Mouse (Mus musculus) lung, embryonic 16.5 days (tissue): Measurements from ENCODE around the gene Pard3. TPM values are rescaled to one million over a fixed set of nuclear protein-coding genes. Genes with fewer than 3 reads are reported as not detected.
A peak's percentile ranks its signal among the peaks of the same experiment; 100 is the strongest.

Experiments used
- ATAC-seq: fragments of 200-750 bp; cut with Nextera tagmentation; 2 replicates; pipeline ENCODE4 v1.8.0; 2017; ENCODE audit warnings: low read depth, mild to moderate bottlenecking, moderate library complexity
- H3K27ac ChIP-seq: fragments of 300-500 bp; sonication (generic); 2 replicates; pipeline ENCODE4 v1.5.1; 2014; ENCODE audit warnings: mild to moderate bottlenecking, control low read depth, low read length
- H3K27me3 ChIP-seq: fragments of 300-500 bp; sonication (generic); 2 replicates; pipeline ENCODE4 v1.6.1; 2014; ENCODE audit warnings: low read depth, low read length, mixed read lengths; ENCODE audit not compliant: control insufficient read depth, insufficient read depth
- H3K36me3 ChIP-seq: fragments of 300-500 bp; sonication (generic); 2 replicates; pipeline ENCODE4 v1.6.1; 2014; ENCODE audit warnings: low read length; ENCODE audit not compliant: control insufficient read depth, insufficient read depth
- H3K4me1 ChIP-seq: fragments of 300-500 bp; sonication (generic); replicated peaks from 2 replicates; pipeline ENCODE4 v1.6.1; 2014; ENCODE audit warnings: low read length, mixed read lengths; ENCODE audit not compliant: control insufficient read depth, insufficient read depth
- H3K4me2 ChIP-seq: fragments of 300-500 bp; sonication (generic); 2 replicates; pipeline ENCODE4 v1.6.1; 2014; ENCODE audit warnings: low read depth, low read length, control low read depth
- H3K4me3 ChIP-seq: fragments of 300-500 bp; sonication (generic); 2 replicates; pipeline ENCODE4 v1.5.1; 2014; ENCODE audit warnings: mild to moderate bottlenecking, low read length, control low read depth
- H3K9ac ChIP-seq: fragments of 300-500 bp; sonication (generic); 2 replicates; pipeline ENCODE4 v1.6.1; 2014; ENCODE audit warnings: low read length, control low read depth
- H3K9me3 ChIP-seq: fragments of 300-500 bp; sonication (generic); 2 replicates; pipeline ENCODE4 v1.6.1; 2016; ENCODE audit warnings: low read length; ENCODE audit not compliant: control insufficient read depth
- WGBS: fragments of 180-500 bp; shearing (Covaris S2); extraction: QIAGEN DNeasy Blood & Tissue Kit; methylation state at CpG from one replicate; pipeline ENCODE4 v1.1.7; 2014; 5-methylcytosine and 5-hydroxymethylcytosine counted together
- polyA plus RNA-seq: library from polyadenylated mRNA; unstranded; fragments of >200 nt; fragmentation: Nextera tagmentation; extraction: Ambion mirVana; gene quantifications from 2 replicates; pipeline ENCODE4 v1.2.1, GENCODE M21; 2015

Gene Pard3
- polyA plus RNA-seq, 1 experiment from 2014 or later: 19.0 TPM

DNA sequence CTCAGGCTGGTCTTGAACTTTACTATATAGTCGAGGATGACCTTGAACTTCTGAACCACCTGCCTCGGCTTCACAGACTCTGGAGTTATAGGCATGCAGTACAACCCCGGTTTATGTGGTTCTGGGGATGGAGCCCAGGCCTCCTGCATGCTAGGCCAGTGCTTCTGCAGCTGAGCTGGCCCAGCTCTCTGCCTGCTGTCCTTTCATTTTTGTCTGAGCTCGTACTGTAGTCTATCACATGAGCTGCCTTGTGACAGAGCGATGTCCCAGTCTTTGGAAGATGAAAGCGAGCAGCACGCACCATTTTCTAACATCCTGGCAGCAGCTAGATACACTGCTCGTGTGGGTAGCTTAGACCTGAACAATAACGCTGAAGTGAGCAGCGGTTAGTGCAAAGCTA is 545.6 kb downstream of the Pard3 start:
- ATAC-seq: no peak
- Histone ChIP-seq H3K4me3 (no peak overlapping the region), H3K4me2 (no peak overlapping the region)

DNA sequence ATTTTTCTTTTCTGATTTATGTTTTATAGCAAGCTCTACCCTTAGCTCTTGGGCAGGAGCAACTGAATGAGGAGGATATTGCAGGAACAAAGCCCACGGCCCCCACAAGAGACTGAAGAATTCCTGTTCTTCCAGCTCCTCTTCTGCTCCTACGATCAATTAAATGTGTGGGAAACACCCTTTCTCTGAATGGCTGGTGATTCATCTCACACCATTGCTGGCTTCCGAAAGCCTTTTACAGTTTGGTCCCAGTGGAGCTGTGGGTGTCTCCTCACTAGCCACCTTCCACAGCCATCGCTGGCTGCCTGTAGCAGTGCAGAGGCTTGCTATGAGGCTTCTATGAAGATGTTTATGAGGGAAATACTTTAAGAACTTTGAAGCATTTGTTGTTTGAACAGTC is 550.5 kb downstream of the Pard3 start:
- H3K4me3 ChIP-seq: no peak overlapping the region
- H3K4me1 ChIP-seq: peaks cover 6% of the 10 kb centered on the region
- no peak for ATAC-seq
- no peak overlapping the region for H3K27ac ChIP-seq
- no peaks in the 10 kb centered on the region for H3K27me3 ChIP-seq
- H3K9me3 ChIP-seq: no peaks in the 10 kb centered on the region
- H3K4me2 ChIP-seq: no peak overlapping the region
- no peaks in the 10 kb centered on the region for H3K36me3 ChIP-seq
- H3K9ac ChIP-seq: no peak overlapping the region
- 83% methylated on average over 4 of the region's 4 CpGs for WGBS

More for the DNA sequence above, 545.6 kb downstream of the Pard3 start:
- Histone ChIP-seq H3K4me1 (no peaks in the 10 kb centered on the region), H3K27me3 (no peaks in the 10 kb centered on the region), H3K9ac (no peak overlapping the region), H3K9me3 (no peaks in the 10 kb centered on the region), H3K36me3 (no peaks in the 10 kb centered on the region), H3K27ac (no peak overlapping the region)
- 78% methylated on average over 10 of the region's 10 CpGs for WGBS

- Histone ChIP-seq H3K4me3 (no peak overlapping the region), H3K9me3 (no peaks in the 10 kb centered on the region), H3K4me1 (peaks cover 6% of the 10 kb centered on the region), H3K4me2 (no peak overlapping the region), H3K27me3 (no peaks in the 10 kb centered on the region), H3K36me3 (no peaks in the 10 kb centered on the region), H3K27ac (no peak overlapping the region), H3K9ac (no peak overlapping the region)
- peak; percentile 57 for ATAC-seq
- WGBS: 52% methylated on average over 2 of the region's 2 CpGs
Measured at GRCm38 (mm10) chr8:127616681-127617080, 553.0 kb downstream of the Pard3 start.

DNA sequence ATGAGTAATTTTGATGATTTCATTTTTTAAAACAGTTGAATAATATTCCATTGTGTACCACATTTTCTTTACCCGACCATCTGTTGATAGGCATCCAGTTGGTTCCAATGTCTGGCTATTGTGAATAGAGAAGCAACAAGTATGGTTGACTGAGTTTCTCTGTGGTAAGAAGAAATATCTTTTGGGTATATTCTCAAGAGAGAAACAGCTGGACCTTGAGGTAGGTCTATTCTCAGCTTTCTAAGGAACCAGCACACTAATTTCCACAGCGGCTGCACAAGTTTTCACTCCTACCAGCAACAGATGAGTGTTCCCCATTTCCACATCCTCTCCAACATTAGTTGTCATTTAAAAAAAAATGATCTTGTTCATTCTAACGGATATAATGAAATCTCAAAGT is 558.4 kb downstream of the Pard3 start:
- no peak for ATAC-seq
- H3K36me3 ChIP-seq: no peaks in the 10 kb centered on the region
- WGBS: 78% methylated on average over 3 of the region's 3 CpGs
- no peaks in the 10 kb centered on the region for H3K27me3 ChIP-seq
- no peak overlapping the region for H3K27ac ChIP-seq
- H3K4me1 ChIP-seq: peaks cover 5% of the 10 kb centered on the region
- H3K9me3 ChIP-seq: no peaks in the 10 kb centered on the region
- no peak overlapping the region for H3K4me2 ChIP-seq
- H3K9ac ChIP-seq: no peak overlapping the region
- H3K4me3 ChIP-seq: no peak overlapping the region

- Histone ChIP-seq H3K27ac (no peak overlapping the region), H3K4me2 (no peak overlapping the region), H3K4me3 (no peak overlapping the region), H3K4me1 (no peaks in the 10 kb centered on the region), H3K27me3 (no peaks in the 10 kb centered on the region), H3K9ac (no peak overlapping the region), H3K9me3 (no peaks in the 10 kb centered on the region), H3K36me3 (no peaks in the 10 kb centered on the region)
- 84% methylated on average over 9 of the region's 9 CpGs for WGBS
- no peak for ATAC-seq
Measured at GRCm38 (mm10) chr8:127638232-127639087, 574.8 kb downstream of the Pard3 start.

DNA sequence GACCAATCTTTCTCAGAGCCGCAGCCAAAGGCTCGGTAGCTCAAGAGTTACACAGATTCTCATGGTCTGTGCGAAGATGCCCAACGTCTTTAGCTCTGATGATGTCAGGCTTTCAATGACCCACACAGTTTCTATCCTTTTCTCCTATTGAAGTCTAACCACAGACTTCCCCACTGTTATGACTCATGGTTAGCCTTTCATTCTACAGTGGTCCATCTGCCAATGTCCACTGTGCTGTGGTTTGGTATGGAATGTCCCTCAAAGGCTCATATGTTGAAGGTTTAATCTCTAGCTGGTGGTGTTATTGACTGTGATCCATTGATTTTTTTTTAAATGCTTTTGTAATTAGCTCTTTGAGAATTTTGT is 575.4 kb downstream of the Pard3 start:
- Histone ChIP-seq H3K4me2 (no peak overlapping the region), H3K27ac (no peak overlapping the region), H3K27me3 (no peaks in the 10 kb centered on the region), H3K4me3 (no peak overlapping the region), H3K36me3 (no peaks in the 10 kb centered on the region), H3K9ac (no peak overlapping the region), H3K4me1 (no peaks in the 10 kb centered on the region), H3K9me3 (no peaks in the 10 kb centered on the region)
- 95% methylated on average over 4 of the region's 4 CpGs for WGBS
- no peak for ATAC-seq

DNA sequence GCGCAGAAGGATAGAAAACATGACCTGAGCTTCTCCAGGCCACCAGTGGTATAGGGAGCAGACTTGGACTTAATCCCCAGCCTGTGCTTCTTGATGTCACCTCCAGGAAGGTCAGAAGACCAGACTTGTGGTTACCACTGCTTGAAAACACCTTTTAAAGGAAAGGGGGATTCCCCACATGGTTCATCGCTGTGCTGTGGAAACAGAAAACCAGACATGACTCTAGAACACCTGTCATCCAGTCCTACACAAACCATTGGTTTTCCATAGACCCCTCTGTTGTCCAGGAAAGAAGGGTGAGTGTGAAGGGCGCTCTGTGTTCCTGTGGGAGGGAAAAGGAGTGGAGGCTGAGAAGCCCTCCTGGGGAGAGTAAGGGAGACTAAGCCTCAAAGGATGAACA is 591.9 kb downstream of the Pard3 start:
- no peak overlapping the region for H3K4me2 ChIP-seq
- 92% methylated on average over 3 of the region's 3 CpGs for WGBS
- ATAC-seq: no peak
- no peak overlapping the region for H3K4me3 ChIP-seq
- H3K9ac ChIP-seq: no peak overlapping the region
- no peak overlapping the region for H3K27ac ChIP-seq
- H3K9me3 ChIP-seq: no peaks in the 10 kb centered on the region
- H3K36me3 ChIP-seq: no peaks in the 10 kb centered on the region
- H3K27me3 ChIP-seq: no peaks in the 10 kb centered on the region
- no peaks in the 10 kb centered on the region for H3K4me1 ChIP-seq

Other genes starting within 250 kb of the Pard3 start
- gene Tomm20, start 118.0 kb upstream of the Pard3 start, polyA plus RNA-seq: 188 and 206 TPM in 2 replicates
- gene Rbm34, start 92.8 kb upstream of the Pard3 start, polyA plus RNA-seq: 16.7 and 17.1 TPM in 2 replicates